15 mouse cellular contexts compared by ENCODE assay signal in genomic region chr14:73588080-73588479, GRCm38 (mm10). TPM values are rescaled to one million over a fixed set of nuclear protein-coding genes. Genes with fewer than 3 reads are reported as not detected.
DNase-seq lines count a peak whose midpoint lies in the region; ATAC-seq lines count a peak whose summit lies in the region.
"Had no signal": no experiment of that assay in that cellular context is flagged by ENCODE, and none has a peak within 500 bp of the region (broad histone marks: within the 10 kb centered on the region; RNA-seq: fewer than 3 reads in every experiment).

No protein-coding gene starts in this region.

- no peaks in the 10 kb centered on the region for H3K9me3 ChIP-seq in liver, embryonic 12.5 days (replicated peaks)
- H3K9me3 ChIP-seq: embryonic facial prominence, embryonic 10.5 days; limb, embryonic 13.5 days; neural tube, embryonic 13.5 days had no signal

- H3K4me1 ChIP-seq in liver, embryonic 12.5 days, result no peaks in the 10 kb centered on the region
- H3K4me1 ChIP-seq: embryonic facial prominence, embryonic 10.5 days; hindbrain, embryonic 10.5 days; limb, embryonic 13.5 days; midbrain, embryonic 10.5 days; neural tube, embryonic 13.5 days had no signal

- no peak for ATAC-seq in CD4-positive, CD25-positive, alpha-beta regulatory T cell, adult 4 months
- no peak for ATAC-seq in liver, embryonic 12.5 days
- ATAC-seq: forebrain, embryonic 14.5 days had no signal

- no peak overlapping the region for H3K4me3 ChIP-seq in liver, embryonic 12.5 days
- H3K4me3 ChIP-seq: embryonic facial prominence, embryonic 10.5 days; hindbrain, embryonic 10.5 days; limb, embryonic 13.5 days; midbrain, embryonic 10.5 days; neural tube, embryonic 13.5 days had no signal

- H3K27me3 ChIP-seq in liver, embryonic 12.5 days (replicated peaks), result no peaks in the 10 kb centered on the region
- H3K27me3 ChIP-seq: limb, embryonic 13.5 days; neural tube, embryonic 13.5 days had no signal

- H3K4me2 ChIP-seq in liver, embryonic 12.5 days, result no peak overlapping the region
- H3K4me2 ChIP-seq: limb, embryonic 13.5 days; neural tube, embryonic 13.5 days had no signal

- H3K27ac ChIP-seq in liver, embryonic 12.5 days, result no peak overlapping the region
- H3K27ac ChIP-seq: embryonic facial prominence, embryonic 10.5 days; hindbrain, embryonic 10.5 days; limb, embryonic 13.5 days; midbrain, embryonic 10.5 days; neural tube, embryonic 13.5 days had no signal

- DNase-seq in CD4-positive, CD25-positive, alpha-beta regulatory T cell, adult 2 months (ENCODE audit: low read depth, low spot score), result peak; percentile 27
- peak; percentile 15 for DNase-seq in liver
- DNase-seq in NIH3T3 (ENCODE audit: low read depth), result peak; percentile 13
- DNase-seq in naive thymus-derived CD4-positive, alpha-beta T cell, adult 2 months (ENCODE audit: low read depth), result peak; percentile 12
- no peak for DNase-seq in spleen, postnatal 4 days (ENCODE audit: low spot score in 2 of 2)
- DNase-seq in adrenal gland, postnatal 25 days, result no peak
- DNase-seq: right cerebral cortex, postnatal 14 days had no signal

- H3K36me3 ChIP-seq in liver, embryonic 12.5 days, result peaks cover 40% of the 10 kb centered on the region

- H3K9ac ChIP-seq in liver, embryonic 12.5 days, result no peak overlapping the region
- H3K9ac ChIP-seq: limb, embryonic 13.5 days; neural tube, embryonic 13.5 days had no signal

- WGBS in liver, embryonic 12.5 days (ENCODE audit: insufficient replicate concordance), result 67% methylated on average over 1 of the region's 1 CpGs

RNA-seq across cellular contexts. Expression of gene Nudt15, which starts 40.0 kb away (rescaled TPM):
- polyA plus RNA-seq in CD4-positive, CD25-positive, alpha-beta regulatory T cell, adult 4 months (2017; shearing (Covaris generic)), result 1 to 10 TPM; 3.9 to 4.4 TPM
- polyA plus RNA-seq in liver, embryonic 12.5 days (2016; fragmentation: Nextera tagmentation; extraction: Ambion mirVana), result 5.5 and 5.8 TPM in 2 replicates
- total RNA-seq in adrenal gland, postnatal 25 days (2021), result 6.9 and 8.5 TPM in 2 replicates

Comparison
In these comparisons a context has a peak if more than half of its experiments do, and no peak if none do; other contexts are left out.
1. DNase-seq: peak in CD4-positive, CD25-positive, alpha-beta regulatory T cell, adult 2 months (single experiment), liver (single experiment), NIH3T3 (single experiment) and naive thymus-derived CD4-positive, alpha-beta T cell, adult 2 months (single experiment); none in spleen, postnatal 4 days (0 of 2) and adrenal gland, postnatal 25 days (single experiment).